Comparison of ENCODE assay signal across 8 mouse cellular contexts in the genomic region with DNA sequence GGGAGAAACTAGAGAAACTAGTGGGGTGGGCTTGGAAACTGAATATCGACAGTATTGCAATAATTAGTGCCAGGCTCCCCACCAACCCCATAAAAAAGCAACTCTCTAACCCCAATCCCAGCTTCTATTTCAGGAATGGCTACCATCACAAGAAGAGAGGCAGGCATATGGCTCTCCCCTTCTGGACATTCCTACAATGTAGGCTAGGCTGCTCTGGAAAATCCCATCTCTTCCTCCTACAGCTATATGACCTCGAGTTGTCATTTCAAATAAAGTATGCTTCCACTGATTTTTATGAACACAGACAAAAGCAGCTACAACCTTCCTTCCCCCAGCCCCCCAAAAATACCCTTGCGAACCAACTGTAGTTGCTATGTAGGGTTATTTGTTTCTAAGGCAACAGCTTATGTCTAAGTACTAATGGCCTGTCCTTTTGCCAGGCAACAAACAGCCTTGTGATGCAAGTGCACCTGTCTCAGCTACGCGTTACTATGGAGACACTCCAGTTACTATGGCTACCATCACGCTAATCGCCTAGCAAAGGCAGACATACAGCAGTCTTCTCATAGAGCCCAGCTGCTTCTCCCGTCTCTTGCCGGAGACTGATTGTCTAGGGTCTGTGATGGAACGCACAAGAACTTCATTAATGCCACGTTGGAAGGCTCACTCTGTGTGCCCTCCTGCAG.
DNase-seq lines count a peak whose midpoint lies in the region; ATAC-seq lines count a peak whose summit lies in the region.

No protein-coding gene starts in this region.

- no peaks in the 10 kb centered on the region for H3K9me3 ChIP-seq in forebrain, embryonic 14.5 days (replicated peaks; ENCODE audit: control insufficient read depth, low read length)
- no peaks in the 10 kb centered on the region for H3K9me3 ChIP-seq in neural tube, embryonic 15.5 days (replicated peaks)

- H3K36me3 ChIP-seq in forebrain, embryonic 14.5 days (ENCODE audit: control insufficient read depth, insufficient read depth, low read length), result 0 out of 2 replicates have a peak, but pooled peaks cover 4% of the 10 kb centered on the region
- H3K36me3 ChIP-seq in neural tube, embryonic 15.5 days, result no peaks in the 10 kb centered on the region

- peak; percentile 47 for DNase-seq in gastrocnemius, adult 18-20 months (ENCODE audit: low spot score)
- no peak for DNase-seq in gastrocnemius, postnatal 36 days
- DNase-seq in forebrain, embryonic 14.5 days (ENCODE audit: low spot score), result peak; percentile 99
- peak; percentile 77 for DNase-seq in left cerebral cortex, adult 11 months (ENCODE audit: low spot score)
- DNase-seq in liver, result no peak
- DNase-seq in thymus, postnatal 0 days (ENCODE audit: low spot score), result no peak
- no peak for DNase-seq in kidney, adult 9 months

- peaks cover 59% of the 10 kb centered on the region for H3K4me1 ChIP-seq in forebrain, embryonic 14.5 days (ENCODE audit: control insufficient read depth, insufficient read depth, low read length)
- peaks cover 69% of the 10 kb centered on the region for H3K4me1 ChIP-seq in neural tube, embryonic 15.5 days

- no peak overlapping the region; the same call in 1 of the 2 replicates for H3K9ac ChIP-seq in forebrain, embryonic 14.5 days (ENCODE audit: low read length)
- H3K9ac ChIP-seq in neural tube, embryonic 15.5 days (replicated peaks), result no peak overlapping the region

- peak overlapping the region; percentile 34 for H3K4me2 ChIP-seq in forebrain, embryonic 14.5 days (ENCODE audit: low read length)
- peak overlapping the region; percentile 31 for H3K4me2 ChIP-seq in neural tube, embryonic 15.5 days

- no peaks in the 10 kb centered on the region for H3K27me3 ChIP-seq in forebrain, embryonic 14.5 days (replicated peaks; ENCODE audit: control insufficient read depth, insufficient read depth, low read length)
- no peaks in the 10 kb centered on the region for H3K27me3 ChIP-seq in neural tube, embryonic 15.5 days (replicated peaks)

- peak overlapping the region; percentile 95 for H3K27ac ChIP-seq in forebrain, embryonic 14.5 days (ENCODE audit: low read depth, low read length)
- H3K27ac ChIP-seq in neural tube, embryonic 15.5 days (replicated peaks), result peak overlapping the region; percentile 84

- no peak overlapping the region for H3K4me3 ChIP-seq in forebrain, embryonic 14.5 days (ENCODE audit: low read depth, low read length)
- H3K4me3 ChIP-seq in neural tube, embryonic 15.5 days (replicated peaks), result no peak overlapping the region

- WGBS in forebrain, embryonic 14.5 days, result 16% methylated on average over 11 of the region's 11 CpGs
- 22% methylated on average over 11 of the region's 11 CpGs for WGBS in neural tube, embryonic 15.5 days

- peak; percentile 96 for ATAC-seq in forebrain, embryonic 14.5 days
- peak; percentile 94 for ATAC-seq in neural tube, embryonic 15.5 days (ENCODE audit: low FRiP score)

- intact Hi-C loops in gastrocnemius, postnatal 36 days (cut with DNase I), result loop anchor here (5.0 kb wide), 1 partner anchor 38 kb away; no protein-coding TSS in a partner anchor

Comparison
In these comparisons a context has a peak if more than half of its experiments do, and no peak if none do; other contexts are left out.
1. DNase-seq: peak in gastrocnemius, adult 18-20 months (single experiment), forebrain, embryonic 14.5 days (single experiment) and left cerebral cortex, adult 11 months (single experiment); none in gastrocnemius, postnatal 36 days (0 of 2), liver (single experiment), thymus, postnatal 0 days (single experiment) and kidney, adult 9 months (single experiment).